Mouse (Mus musculus) hindbrain, embryonic 15.5 days (tissue): ENCODE results near the gene Nrcam. TPM values are rescaled to one million over a fixed set of nuclear protein-coding genes. Genes with fewer than 3 reads are reported as not detected.

ENCODE experiments used
- ATAC-seq: fragments of 200-750 bp; cut with Nextera tagmentation; 2 replicates; pipeline ENCODE4 v1.8.0; 2017; ENCODE audit warnings: low read depth, moderate number of reproducible peaks, moderate TSS enrichment; ENCODE audit not compliant: low FRiP score
- H3K27ac ChIP-seq: fragments of 300-500 bp; sonication (generic); replicated peaks from 2 replicates; pipeline ENCODE4 v1.5.1; 2015; ENCODE audit warnings: mild to moderate bottlenecking, inconsistent platforms
- H3K27me3 ChIP-seq: fragments of 300-500 bp; sonication (generic); 2 replicates; pipeline ENCODE4 v1.6.1; 2015; ENCODE audit warnings: control low read depth, inconsistent platforms
- H3K36me3 ChIP-seq: fragments of 300-500 bp; sonication (generic); 2 replicates; pipeline ENCODE4 v1.6.1; 2015; ENCODE audit warnings: control low read depth, inconsistent platforms
- H3K4me1 ChIP-seq: fragments of 300-500 bp; sonication (generic); replicated peaks from 2 replicates; pipeline ENCODE4 v1.6.1; 2015; ENCODE audit warnings: control low read depth, inconsistent platforms
- H3K4me2 ChIP-seq: fragments of 300-500 bp; sonication (generic); 2 replicates; pipeline ENCODE4 v1.6.1; 2015; ENCODE audit warnings: moderate library complexity, mild to moderate bottlenecking, inconsistent platforms
- H3K4me3 ChIP-seq: fragments of 300-500 bp; sonication (generic); 2 replicates; pipeline ENCODE4 v1.5.1; 2015; ENCODE audit warnings: mild to moderate bottlenecking, inconsistent platforms
- H3K9ac ChIP-seq: fragments of 300-500 bp; sonication (generic); 2 replicates; pipeline ENCODE4 v1.6.1; 2015; ENCODE audit warnings: inconsistent platforms
- H3K9me3 ChIP-seq: fragments of 300-500 bp; sonication (generic); 2 replicates; pipeline ENCODE4 v1.6.1; 2016; ENCODE audit warnings: control low read depth, inconsistent platforms
- WGBS: fragments of 180-500 bp; shearing (Covaris S2); methylation state at CpG from one replicate; pipeline ENCODE4 v1.1.7; 2015; 5-methylcytosine and 5-hydroxymethylcytosine counted together
- polyA plus RNA-seq: library from polyadenylated mRNA; unstranded; fragments of >200 nt; fragmentation: Nextera tagmentation; extraction: Ambion mirVana; gene quantifications from 2 replicates; pipeline ENCODE4 v1.2.1, GENCODE M21; 2015

Nrcam gene
- polyA plus RNA-seq, 1 experiment from 2014 or later, result 127 TPM

GRCm38 (mm10) chr12:44375956-44376355 is 47.3 kb downstream of the Nrcam start:
- H3K9ac ChIP-seq, result no peak overlapping the region
- peak overlapping the region; percentile 28; the same call in 1 of the 2 replicates for H3K27ac ChIP-seq
- no peaks in the 10 kb centered on the region for H3K27me3 ChIP-seq
- H3K4me1 ChIP-seq, result peaks cover 18% of the 10 kb centered on the region
- H3K9me3 ChIP-seq, result no peaks in the 10 kb centered on the region
- no peak overlapping the region for H3K4me2 ChIP-seq
- WGBS, result 52% methylated on average over 6 of the region's 6 CpGs
- H3K4me3 ChIP-seq, result no peak overlapping the region
- H3K36me3 ChIP-seq, result no peaks in the 10 kb centered on the region
- ATAC-seq, result no peak

- Histone ChIP-seq H3K9me3 (no peaks in the 10 kb centered on the region), H3K27ac (no peak overlapping the region), H3K4me1 (peaks cover 9% of the 10 kb centered on the region; the same call in 1 of the 2 replicates), H3K4me2 (no peak overlapping the region), H3K4me3 (no peak overlapping the region), H3K27me3 (no peaks in the 10 kb centered on the region), H3K36me3 (no peaks in the 10 kb centered on the region), H3K9ac (no peak overlapping the region)
- WGBS, result 60% methylated on average over 8 of the region's 8 CpGs
- 0 out of 2 replicates have a peak, but pooled peaks have one; percentile 35 for ATAC-seq
Measured at GRCm38 (mm10) chr12:44378431-44379161, 49.9 kb downstream of the Nrcam start.

- ATAC-seq, result no peak
- WGBS, result 76% methylated on average over 4 of the region's 4 CpGs
- Histone ChIP-seq H3K36me3 (no peaks in the 10 kb centered on the region), H3K9ac (no peak overlapping the region), H3K27ac (0 out of 2 replicates have a peak overlapping the region, but pooled peaks have one; percentile 12), H3K4me2 (no peak overlapping the region), H3K4me3 (no peak overlapping the region), H3K27me3 (no peaks in the 10 kb centered on the region), H3K4me1 (peaks cover 4% of the 10 kb centered on the region; the same call in 1 of the 2 replicates), H3K9me3 (no peaks in the 10 kb centered on the region)
Measured at GRCm38 (mm10) chr12:44380805-44381204, 52.1 kb downstream of the Nrcam start.

GRCm38 (mm10) chr12:44386398-44386797 is 57.7 kb downstream of the Nrcam start:
- peaks cover 10% of the 10 kb centered on the region for H3K4me1 ChIP-seq
- 20% methylated on average over 7 of the region's 7 CpGs for WGBS
- no peak overlapping the region for H3K9ac ChIP-seq
- no peaks in the 10 kb centered on the region for H3K9me3 ChIP-seq
- 0 out of 2 replicates have a peak, but pooled peaks have one; percentile 17 for ATAC-seq
- H3K27me3 ChIP-seq, result no peaks in the 10 kb centered on the region
- no peaks in the 10 kb centered on the region for H3K36me3 ChIP-seq
- H3K27ac ChIP-seq, result no peak overlapping the region
- H3K4me2 ChIP-seq, result no peak overlapping the region
- no peak overlapping the region for H3K4me3 ChIP-seq

GRCm38 (mm10) chr12:44388220-44388619 is 59.5 kb downstream of the Nrcam start:
- Histone ChIP-seq H3K9me3 (no peaks in the 10 kb centered on the region), H3K4me3 (no peak overlapping the region), H3K27ac (no peak overlapping the region), H3K4me1 (peaks cover 10% of the 10 kb centered on the region), H3K36me3 (no peaks in the 10 kb centered on the region), H3K9ac (no peak overlapping the region), H3K4me2 (no peak overlapping the region), H3K27me3 (no peaks in the 10 kb centered on the region)
- ATAC-seq, result no peak
- WGBS, result 44% methylated on average over 1 of the region's 1 CpGs

- Histone ChIP-seq H3K27me3 (no peaks in the 10 kb centered on the region), H3K9ac (no peak overlapping the region), H3K4me1 (peaks cover 10% of the 10 kb centered on the region), H3K4me2 (no peak overlapping the region), H3K9me3 (no peaks in the 10 kb centered on the region), H3K36me3 (0 out of 2 replicates have a peak, but pooled peaks cover 2% of the 10 kb centered on the region), H3K27ac (no peak overlapping the region), H3K4me3 (no peak overlapping the region)
- ATAC-seq, result no peak
- 67% methylated on average over 5 of the region's 5 CpGs for WGBS
Measured at GRCm38 (mm10) chr12:44390391-44391137, 61.9 kb downstream of the Nrcam start.

- H3K36me3 ChIP-seq, result 0 out of 2 replicates have a peak, but pooled peaks cover 2% of the 10 kb centered on the region
- H3K9me3 ChIP-seq, result no peaks in the 10 kb centered on the region
- ATAC-seq, result no peak
- no peak overlapping the region for H3K4me3 ChIP-seq
- H3K4me1 ChIP-seq, result peaks cover 6% of the 10 kb centered on the region; the same call in 1 of the 2 replicates
- H3K4me2 ChIP-seq, result no peak overlapping the region
- WGBS, result 85% methylated on average over 3 of the region's 3 CpGs
- H3K9ac ChIP-seq, result no peak overlapping the region
- H3K27ac ChIP-seq, result no peak overlapping the region
- H3K27me3 ChIP-seq, result no peaks in the 10 kb centered on the region
Measured at GRCm38 (mm10) chr12:44394901-44395300, 66.2 kb downstream of the Nrcam start.

GRCm38 (mm10) chr12:44397782-44398181 is 69.1 kb downstream of the Nrcam start:
- Histone ChIP-seq H3K9me3 (no peaks in the 10 kb centered on the region), H3K27ac (no peak overlapping the region), H3K4me2 (no peak overlapping the region), H3K9ac (no peak overlapping the region), H3K4me3 (no peak overlapping the region), H3K36me3 (0 out of 2 replicates have a peak, but pooled peaks cover 2% of the 10 kb centered on the region), H3K4me1 (peaks cover 18% of the 10 kb centered on the region), H3K27me3 (no peaks in the 10 kb centered on the region)
- no peak for ATAC-seq
- 37% methylated on average over 5 of the region's 5 CpGs for WGBS

- no peaks in the 10 kb centered on the region for H3K9me3 ChIP-seq
Measured at GRCm38 (mm10) chr12:44402134-44402533, 73.4 kb downstream of the Nrcam start.

GRCm38 (mm10) chr12:44403270-44403669 is 74.6 kb downstream of the Nrcam start:
- Histone ChIP-seq H3K27ac (peak overlapping the region; percentile 44), H3K4me1 (peaks cover 29% of the 10 kb centered on the region), H3K9ac (no peak overlapping the region), H3K36me3 (no peaks in the 10 kb centered on the region), H3K4me3 (no peak overlapping the region), H3K9me3 (no peaks in the 10 kb centered on the region), H3K4me2 (no peak overlapping the region), H3K27me3 (no peaks in the 10 kb centered on the region)
- WGBS, result 75% methylated on average over 1 of the region's 1 CpGs
- ATAC-seq, result no peak

More at GRCm38 (mm10) chr12:44402134-44402533, 73.4 kb downstream of the Nrcam start:
- H3K4me2 ChIP-seq, result no peak overlapping the region
- peaks cover 34% of the 10 kb centered on the region for H3K4me1 ChIP-seq
- no peaks in the 10 kb centered on the region for H3K36me3 ChIP-seq
- ATAC-seq, result no peak
- no peak overlapping the region for H3K9ac ChIP-seq
- H3K4me3 ChIP-seq, result no peak overlapping the region
- 47% methylated on average over 1 of the region's 1 CpGs for WGBS
- H3K27ac ChIP-seq, result no peak overlapping the region
- H3K27me3 ChIP-seq, result no peaks in the 10 kb centered on the region

GRCm38 (mm10) chr12:44403731-44404424 is 75.2 kb downstream of the Nrcam start:
- Histone ChIP-seq H3K9me3 (no peaks in the 10 kb centered on the region), H3K27ac (peak overlapping the region; percentile 44), H3K4me1 (peaks cover 29% of the 10 kb centered on the region), H3K4me3 (no peak overlapping the region), H3K4me2 (no peak overlapping the region), H3K27me3 (no peaks in the 10 kb centered on the region), H3K36me3 (no peaks in the 10 kb centered on the region), H3K9ac (no peak overlapping the region)
- ATAC-seq, result peak; percentile 49; the same call in 1 of the 2 replicates
- 11% methylated on average over 3 of the region's 3 CpGs for WGBS
